Mouse (Mus musculus) spleen, embryonic (tissue): ENCODE measurements around the gene Rsc1a1.

ENCODE experiments used
- CTCF ChIA-PET: fragments of 350-600 bp; sonication (Branson Sonifier 250); formaldehyde crosslinking; loops from one replicate; lab custom pipeline; 2022; lab: Charles Lee

Rsc1a1 gene

DNA sequence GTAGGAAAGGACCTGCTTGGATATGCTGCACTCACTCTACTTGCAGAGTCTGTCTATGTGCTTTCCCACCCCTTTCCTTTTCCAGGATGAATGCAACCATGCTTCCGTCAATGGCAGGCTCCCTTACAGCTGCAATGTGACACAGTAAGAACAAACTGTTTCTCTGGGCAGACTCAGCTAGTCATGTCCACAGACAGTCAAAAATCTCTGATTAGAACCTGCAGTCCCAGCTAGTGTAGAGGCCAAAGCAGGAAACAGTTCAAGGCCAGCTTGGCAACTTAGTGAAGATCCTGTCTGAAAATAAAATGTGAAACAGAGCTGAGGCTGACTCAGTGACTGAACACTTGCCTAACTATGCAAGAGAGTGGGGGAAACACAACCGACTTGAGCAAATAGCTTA lies 19.2 kb upstream of the Rsc1a1 start:
- CTCF ChIA-PET = no interaction called here

DNA sequence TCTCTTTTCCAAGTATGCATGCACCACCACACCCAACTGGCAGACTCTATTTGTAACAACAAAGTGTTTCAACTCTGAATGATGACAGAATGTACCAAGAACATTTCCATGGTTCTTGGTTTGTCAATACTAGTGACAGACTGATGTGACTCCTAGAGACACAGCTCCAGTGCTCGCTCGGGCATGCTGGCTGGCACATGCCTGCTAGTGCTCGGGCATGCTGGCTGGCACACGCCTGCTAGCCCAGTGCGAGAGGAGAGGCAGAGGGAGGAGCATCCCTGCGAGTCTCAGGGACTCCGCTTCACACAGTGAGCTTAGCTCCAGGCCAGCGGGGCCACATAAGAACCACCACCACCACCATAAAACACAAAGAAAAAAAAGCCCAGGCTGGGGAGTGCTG lies 9.3 kb upstream of the Rsc1a1 start:
- CTCF ChIA-PET = interaction anchor here (1.2 kb wide), 1 partner anchor 17 kb away, joined by 3 read pairs; no protein-coding TSS in a partner anchor

DNA sequence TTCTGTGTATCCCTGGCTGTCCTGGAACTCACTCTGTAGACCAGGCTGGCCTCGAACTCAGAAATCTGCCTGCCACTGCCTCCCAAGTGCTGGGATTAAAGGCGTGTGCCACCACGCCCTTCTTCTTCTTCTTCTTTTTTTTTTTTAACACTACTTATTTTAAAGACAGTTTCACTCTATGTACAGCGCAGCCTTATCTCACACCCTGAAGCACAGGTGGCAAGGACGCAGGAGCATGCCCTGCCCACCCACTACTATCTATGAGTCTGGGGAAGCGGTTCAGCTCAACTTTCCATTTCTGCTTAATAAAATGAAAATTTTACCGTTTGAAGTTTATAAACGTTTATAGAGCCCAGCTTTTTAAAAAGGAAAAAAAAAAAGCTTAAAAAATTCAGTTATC lies 3.1 kb upstream of the Rsc1a1 start:
- CTCF ChIA-PET = no interaction called here

GRCm38 (mm10) chr4:141686525-141686924 lies 1.1 kb upstream of the Rsc1a1 start:
- CTCF ChIA-PET = no interaction called here

DNA sequence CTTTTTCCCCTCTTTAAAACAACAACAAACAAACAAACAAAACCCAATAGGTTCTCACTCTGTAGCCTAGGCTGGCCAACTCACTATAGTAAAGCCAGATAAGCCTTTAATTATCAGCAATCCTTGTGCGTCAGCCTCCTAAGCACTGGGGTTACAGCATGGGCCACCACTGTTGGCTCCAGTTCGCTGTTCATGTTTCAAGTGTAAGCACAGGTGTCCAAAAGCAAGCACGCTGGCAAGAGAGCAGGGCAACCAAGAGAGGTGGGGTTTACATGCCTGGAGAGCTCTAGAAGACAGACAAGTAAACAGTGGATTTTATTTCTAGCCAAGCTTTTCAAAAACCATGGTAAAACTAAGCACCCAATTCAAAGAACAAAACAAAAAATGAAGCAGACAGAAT lies 694 bp upstream of the Rsc1a1 start:
- CTCF ChIA-PET = no interaction called here

DNA sequence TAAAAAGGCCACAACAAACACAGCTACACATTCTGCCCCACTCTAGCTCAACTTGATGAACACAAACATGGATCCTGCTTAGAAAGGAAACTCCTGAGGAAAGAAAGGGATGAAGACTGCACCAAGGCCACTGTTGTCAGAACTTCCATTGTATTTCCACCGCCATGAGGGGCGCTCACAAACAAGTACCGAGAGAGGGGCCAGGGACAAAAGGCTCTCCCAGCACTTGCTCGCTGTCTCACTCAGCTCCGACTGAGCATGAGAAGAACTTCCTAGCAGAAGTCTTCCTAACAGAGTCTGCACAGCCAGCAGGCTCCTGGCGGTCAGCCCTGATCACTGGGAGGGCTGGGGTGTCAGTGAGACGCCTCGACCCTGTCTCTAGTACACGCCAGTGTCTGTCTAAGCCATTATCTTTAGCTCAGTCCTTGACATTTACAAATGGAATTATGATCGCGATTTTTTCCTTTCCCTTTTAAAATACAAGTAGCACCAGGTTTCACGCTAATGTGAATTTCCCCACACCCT lies 2.6 kb downstream of the Rsc1a1 start:
- CTCF ChIA-PET = no interaction called here

- CTCF ChIA-PET = no interaction called here
Measured at GRCm38 (mm10) chr4:141681767-141682166, 3.6 kb downstream of the Rsc1a1 start.

DNA sequence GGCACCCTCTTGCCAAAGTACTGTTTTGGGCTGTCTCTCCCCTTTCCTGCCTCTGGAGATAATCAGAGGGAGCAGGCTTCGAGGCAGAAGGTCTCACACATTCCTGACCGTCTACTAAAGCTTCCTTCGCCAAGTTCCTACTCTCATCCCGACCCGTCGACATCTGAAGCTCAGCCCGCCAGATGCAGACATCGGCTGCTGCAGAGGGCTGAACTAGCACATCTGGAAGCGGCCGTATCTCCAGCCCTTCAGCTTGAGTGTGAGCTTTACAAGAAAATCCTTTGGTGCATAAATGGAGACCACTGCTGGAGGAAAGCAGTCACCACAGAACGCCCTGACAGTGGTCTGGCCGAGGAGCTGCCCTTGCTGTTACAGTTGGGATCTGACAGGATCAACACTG lies 4.5 kb downstream of the Rsc1a1 start:
- CTCF ChIA-PET = no interaction called here

GRCm38 (mm10) chr4:141679016-141679415 lies 6.4 kb downstream of the Rsc1a1 start:
- CTCF ChIA-PET = no interaction called here

- CTCF ChIA-PET = no interaction called here
Measured at GRCm38 (mm10) chr4:141676462-141676979, 8.9 kb downstream of the Rsc1a1 start.

- CTCF ChIA-PET = no interaction called here
Measured at GRCm38 (mm10) chr4:141672325-141672724, 13.1 kb downstream of the Rsc1a1 start.

GRCm38 (mm10) chr4:141671389-141671788 lies 14.0 kb downstream of the Rsc1a1 start:
- CTCF ChIA-PET = no interaction called here

GRCm38 (mm10) chr4:141669898-141670712 lies 15.3 kb downstream of the Rsc1a1 start:
- CTCF ChIA-PET = no interaction called here

- CTCF ChIA-PET = interaction anchor here (0.6 kb wide), 2 partner anchors 34 to 287 kb away, joined by 3 to 6 read pairs; no protein-coding TSS in a partner anchor
Measured at GRCm38 (mm10) chr4:141664799-141665198, 20.6 kb downstream of the Rsc1a1 start, which contains the start of gene Plekhm2. Plekhm2 (minus strand) TSS chr4:141664899.

GRCm38 (mm10) chr4:141664011-141664745 lies 21.2 kb downstream of the Rsc1a1 start:
- CTCF ChIA-PET = interaction anchor here (0.6 kb wide), 3 partner anchors 35 to 299 kb away, joined by 3 to 6 read pairs (median 3); no protein-coding TSS in a partner anchor

DNA sequence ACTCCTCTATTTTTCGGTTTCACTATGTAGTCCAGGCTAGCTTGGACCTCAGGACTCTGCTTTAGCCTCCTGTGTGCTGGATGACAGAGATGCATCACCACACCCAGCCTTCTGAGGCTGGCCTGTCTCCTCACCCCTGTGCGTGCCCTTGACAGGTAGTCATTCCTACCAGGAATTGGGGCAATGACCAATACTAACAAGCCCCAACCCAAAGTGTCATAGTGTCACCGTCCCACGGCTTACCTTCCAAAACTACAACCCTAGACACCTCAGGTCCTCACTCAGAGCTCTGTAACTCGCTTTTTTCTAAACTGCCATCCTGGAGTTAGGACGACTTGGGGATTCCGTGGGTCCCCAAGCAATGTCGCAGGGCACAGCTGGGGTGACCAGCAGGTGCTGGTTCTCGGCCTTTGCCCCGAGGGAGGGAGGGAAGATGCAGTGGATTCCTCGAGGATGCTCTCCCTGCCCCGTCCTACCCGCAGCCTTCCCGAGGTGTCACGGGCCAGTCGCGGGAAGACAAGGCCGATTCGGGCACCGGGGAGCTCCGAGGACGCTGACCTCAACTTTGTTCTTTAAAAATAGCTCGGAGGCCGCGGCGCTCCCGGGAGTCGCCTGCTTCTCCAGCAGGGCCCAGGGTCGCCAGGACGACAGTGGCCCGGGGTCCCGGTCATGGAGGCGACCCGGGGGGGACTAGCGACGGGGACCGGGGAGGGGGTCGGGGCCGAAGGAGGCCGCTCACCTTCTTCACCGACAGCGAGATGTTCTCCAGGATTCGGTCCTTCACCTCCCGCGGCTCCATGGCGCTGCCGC lies 22.1 kb downstream of the Rsc1a1 start:
- CTCF ChIA-PET = interaction anchor here (0.6 kb wide), 1 partner anchor 14 kb away, joined by 5 read pairs; no protein-coding TSS in a partner anchor

DNA sequence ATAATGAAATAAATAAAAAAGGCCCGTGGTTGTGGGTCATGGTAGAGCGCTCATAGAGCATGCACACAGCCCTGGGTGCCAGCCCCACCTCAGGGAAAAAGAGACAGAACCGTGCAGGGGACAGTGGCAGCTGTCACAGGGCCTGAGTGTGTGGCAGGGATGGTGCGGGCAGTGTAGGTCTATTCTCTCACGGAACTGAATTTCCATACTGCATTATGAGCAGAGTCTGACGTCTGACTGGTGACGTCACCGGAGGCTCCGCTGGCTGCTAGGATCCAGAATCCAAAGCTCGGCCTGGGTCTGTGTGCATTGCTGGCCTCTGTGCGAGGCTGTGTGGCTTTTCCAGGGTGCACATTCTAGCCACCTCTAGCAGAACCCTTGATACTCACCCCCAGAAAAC lies 24.5 kb downstream of the Rsc1a1 start:
- CTCF ChIA-PET = no interaction called here

DNA sequence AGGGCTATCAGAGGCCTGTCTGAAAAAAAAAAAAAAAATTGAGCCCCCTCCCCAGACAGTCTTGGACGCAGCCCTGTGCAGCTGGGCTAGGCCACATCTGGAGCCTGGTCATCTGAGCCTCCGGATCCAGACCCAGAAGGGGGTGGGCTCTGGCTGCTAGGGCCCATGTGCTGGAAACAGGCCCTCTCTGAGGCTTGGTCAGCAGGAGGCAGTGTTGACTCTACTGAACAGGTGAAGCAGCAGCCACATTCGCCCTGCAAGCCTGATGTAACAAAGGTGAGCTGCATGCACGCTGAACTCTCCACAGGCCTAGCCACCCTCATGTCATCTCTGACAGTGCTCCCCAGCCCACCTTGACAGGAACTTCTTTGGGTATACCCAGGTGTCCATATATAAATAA lies 25.7 kb downstream of the Rsc1a1 start:
- CTCF ChIA-PET = no interaction called here

DNA sequence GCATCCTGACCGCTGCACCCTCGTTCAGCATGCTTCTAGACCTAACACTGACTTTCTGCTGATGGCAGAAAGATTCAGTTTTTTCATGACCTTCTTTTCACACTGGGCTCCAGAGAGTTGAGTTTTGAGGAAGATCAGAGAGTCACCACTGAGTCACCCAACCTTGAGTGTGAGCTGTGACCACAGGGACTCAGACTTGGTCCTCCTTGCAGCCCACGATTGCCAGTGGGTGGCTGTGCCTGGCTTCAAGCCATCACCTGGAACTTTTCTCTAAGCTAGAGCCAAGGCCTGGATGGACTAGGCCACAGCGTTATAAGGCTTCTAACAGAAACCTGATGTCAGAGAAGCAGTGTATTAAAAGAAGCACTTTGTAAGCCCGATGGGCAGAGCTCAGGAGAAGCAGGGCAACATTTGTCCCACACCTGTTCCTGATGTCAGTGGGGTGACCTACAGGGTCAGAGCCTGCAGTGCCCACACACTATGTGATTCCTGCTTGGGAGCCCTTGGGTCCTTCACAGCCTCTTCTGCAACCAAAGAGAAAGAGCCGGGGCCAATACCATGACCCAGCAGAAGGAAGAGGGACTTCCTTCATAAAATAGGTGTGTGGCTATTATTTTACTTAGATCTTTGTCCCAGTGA lies 26.4 kb downstream of the Rsc1a1 start:
- CTCF ChIA-PET = no interaction called here

GRCm38 (mm10) chr4:141656932-141657331 lies 28.5 kb downstream of the Rsc1a1 start:
- CTCF ChIA-PET = interaction anchor here (1.0 kb wide), 1 partner anchor 66 kb away, joined by 4 read pairs; no protein-coding TSS in a partner anchor
